Comparison of ENCODE assay signal across 19 mouse cellular contexts in genomic region chr6:9182477-9182876, GRCm38 (mm10).
DNase-seq lines count a peak whose midpoint lies in the region; ATAC-seq and TF ChIP-seq lines count a peak whose summit lies in the region.
"Had no signal": no experiment of that assay in that cellular context is flagged by ENCODE, and none has a peak within 500 bp of the region (broad histone marks: within the 10 kb centered on the region; RNA-seq: fewer than 3 reads in every experiment).

No protein-coding gene starts in this region.

- TF ChIP-seq POLR2A in brain, embryonic 14.5 days (IDR thresholded peaks at IDR 0.05; ENCODE audit: borderline replicate concordance, extremely low read depth, insufficient read depth, insufficient read length, poor library complexity, severe bottlenecking) = no peak

- no peaks in the 10 kb centered on the region for H3K4me1 ChIP-seq in hindbrain, embryonic 13.5 days (replicated peaks)
- H3K4me1 ChIP-seq in hindbrain, embryonic 11.5 days (replicated peaks; ENCODE audit: control insufficient read depth, insufficient read depth, low read length) = no peaks in the 10 kb centered on the region
- no peaks in the 10 kb centered on the region for H3K4me1 ChIP-seq in midbrain, embryonic 14.5 days (ENCODE audit: control insufficient read depth, insufficient read depth, low read length)
- no peaks in the 10 kb centered on the region for H3K4me1 ChIP-seq in midbrain, embryonic 10.5 days
- H3K4me1 ChIP-seq: embryonic facial prominence, embryonic 10.5 days; forebrain, embryonic 10.5 days; heart, embryonic 12.5 days; hindbrain, embryonic 15.5 days had no signal

- WGBS in hindbrain, embryonic 13.5 days = 48% methylated on average over 3 of the region's 3 CpGs
- 49% methylated on average over 3 of the region's 3 CpGs for WGBS in hindbrain, embryonic 11.5 days
- WGBS in midbrain, embryonic 14.5 days = 44% methylated on average over 3 of the region's 3 CpGs
- WGBS in midbrain, embryonic 10.5 days = 61% methylated on average over 3 of the region's 3 CpGs

- no peak overlapping the region for H3K4me3 ChIP-seq in hindbrain, embryonic 13.5 days
- no peak overlapping the region for H3K4me3 ChIP-seq in hindbrain, embryonic 11.5 days (ENCODE audit: low read depth, low read length)
- H3K4me3 ChIP-seq in midbrain, embryonic 14.5 days (replicated peaks; ENCODE audit: low read depth, low read length) = no peak overlapping the region
- no peak overlapping the region for H3K4me3 ChIP-seq in midbrain, embryonic 10.5 days
- H3K4me3 ChIP-seq: embryonic facial prominence, embryonic 10.5 days; forebrain, embryonic 10.5 days; gastrocnemius, adult 2 months; heart, embryonic 12.5 days; hindbrain, embryonic 15.5 days had no signal

- H3K9me3 ChIP-seq in hindbrain, embryonic 13.5 days = no peaks in the 10 kb centered on the region
- no peaks in the 10 kb centered on the region for H3K9me3 ChIP-seq in hindbrain, embryonic 11.5 days (ENCODE audit: control insufficient read depth, low read length)
- H3K9me3 ChIP-seq in midbrain, embryonic 14.5 days (ENCODE audit: control insufficient read depth, low read length) = no peaks in the 10 kb centered on the region
- H3K9me3 ChIP-seq in midbrain, embryonic 10.5 days (replicated peaks) = no peaks in the 10 kb centered on the region
- H3K9me3 ChIP-seq: embryonic facial prominence, embryonic 10.5 days; forebrain, embryonic 10.5 days; heart, embryonic 12.5 days; hindbrain, embryonic 15.5 days had no signal

- H3K4me2 ChIP-seq in hindbrain, embryonic 13.5 days = no peak overlapping the region
- H3K4me2 ChIP-seq in hindbrain, embryonic 11.5 days (replicated peaks; ENCODE audit: low read depth, low read length) = no peak overlapping the region
- H3K4me2 ChIP-seq in midbrain, embryonic 14.5 days (ENCODE audit: low read length) = no peak overlapping the region
- H3K4me2 ChIP-seq: heart, embryonic 12.5 days; hindbrain, embryonic 15.5 days had no signal

- no peak for TF ChIP-seq CTCF in brain, embryonic 14.5 days (IDR thresholded peaks at IDR 0.05; ENCODE audit: borderline replicate concordance, extremely low read depth, insufficient read depth, insufficient read length)

- ATAC-seq in hindbrain, embryonic 13.5 days (ENCODE audit: low FRiP score) = 0 out of 2 replicates have a peak, but pooled peaks have one; percentile 54
- ATAC-seq in hindbrain, embryonic 11.5 days (ENCODE audit: low FRiP score) = no peak
- ATAC-seq in midbrain, embryonic 14.5 days (ENCODE audit: low FRiP score, low TSS enrichment) = no peak; the same call in 1 of the 2 replicates
- ATAC-seq: forebrain, embryonic 14.5 days; inflammation-experienced regulatory T-cells, adult 6 months; Patski had no signal

- H3K9ac ChIP-seq in hindbrain, embryonic 13.5 days = no peak overlapping the region
- no peak overlapping the region for H3K9ac ChIP-seq in hindbrain, embryonic 11.5 days (ENCODE audit: low read depth, low read length)
- H3K9ac ChIP-seq in midbrain, embryonic 14.5 days (replicated peaks; ENCODE audit: low read length) = no peak overlapping the region
- H3K9ac ChIP-seq: heart, embryonic 12.5 days; hindbrain, embryonic 15.5 days had no signal

- H3K27ac ChIP-seq in hindbrain, embryonic 13.5 days = no peak overlapping the region
- H3K27ac ChIP-seq in hindbrain, embryonic 11.5 days (ENCODE audit: low read depth, low read length) = no peak overlapping the region
- no peak overlapping the region for H3K27ac ChIP-seq in midbrain, embryonic 14.5 days (replicated peaks; ENCODE audit: low read depth, low read length)
- H3K27ac ChIP-seq in midbrain, embryonic 10.5 days (replicated peaks) = no peak overlapping the region
- H3K27ac ChIP-seq: embryonic facial prominence, embryonic 10.5 days; forebrain, embryonic 10.5 days; gastrocnemius, adult 2 months; hindbrain, embryonic 15.5 days had no signal

- H3K36me3 ChIP-seq in hindbrain, embryonic 13.5 days = no peaks in the 10 kb centered on the region
- no peaks in the 10 kb centered on the region for H3K36me3 ChIP-seq in hindbrain, embryonic 11.5 days (ENCODE audit: control insufficient read depth, insufficient read depth, low read length)
- no peaks in the 10 kb centered on the region for H3K36me3 ChIP-seq in midbrain, embryonic 14.5 days (ENCODE audit: control insufficient read depth, insufficient read depth, low read length)
- H3K36me3 ChIP-seq in midbrain, embryonic 10.5 days = no peaks in the 10 kb centered on the region
- H3K36me3 ChIP-seq: embryonic facial prominence, embryonic 10.5 days; forebrain, embryonic 10.5 days; heart, embryonic 12.5 days; hindbrain, embryonic 15.5 days had no signal

- DNase-seq in hindbrain, embryonic 11.5 days (ENCODE audit: low spot score) = no peak
- peak; percentile 13 for DNase-seq in midbrain, embryonic 14.5 days
- DNase-seq in midbrain, embryonic 10.5 days (ENCODE audit: low spot score) = no peak
- peak; percentile 4 for DNase-seq in brain, embryonic 14.5 days (ENCODE audit: low read depth)
- no peak for DNase-seq in cerebellum, adult 9-11 months
- DNase-seq in cerebellum, adult 8-10 months = no peak
- DNase-seq: adrenal gland, postnatal 10 days; cerebellum, adult 11-12 months; cerebellum, postnatal 10 days; gastrocnemius, adult 2 months; gastrocnemius, postnatal 25 days had no signal

- no peaks in the 10 kb centered on the region for H3K27me3 ChIP-seq in hindbrain, embryonic 13.5 days
- H3K27me3 ChIP-seq in hindbrain, embryonic 11.5 days (ENCODE audit: control insufficient read depth, insufficient read depth, low read length) = no peaks in the 10 kb centered on the region
- no peaks in the 10 kb centered on the region for H3K27me3 ChIP-seq in midbrain, embryonic 14.5 days (ENCODE audit: control insufficient read depth, insufficient read depth, low read length)
- no peaks in the 10 kb centered on the region for H3K27me3 ChIP-seq in midbrain, embryonic 10.5 days (ENCODE audit: low read depth, poor library complexity, severe bottlenecking)
- H3K27me3 ChIP-seq: heart, embryonic 12.5 days; hindbrain, embryonic 15.5 days; Patski had no signal

Comparison
In these comparisons a context has a peak if more than half of its experiments do, and no peak if none do; other contexts are left out.
1. DNase-seq: peak in midbrain, embryonic 14.5 days (single experiment) and brain, embryonic 14.5 days (single experiment); none in hindbrain, embryonic 11.5 days (single experiment), midbrain, embryonic 10.5 days (single experiment), cerebellum, adult 9-11 months (single experiment) and cerebellum, adult 8-10 months (single experiment).